Mouse (Mus musculus) left cerebral cortex, adult 8-10 months (tissue): ENCODE data around the gene Thra. TPM values are rescaled to one million over a fixed set of nuclear protein-coding genes. Genes with fewer than 3 reads are reported as not detected.

ENCODE experiments used
- DNase-seq, 2 experiments: peaks; one replicate each; pipeline ENCODE4 v3.0.0; 2022; ENCODE audit warnings: low spot score in 2 of 2
- total RNA-seq, 4 experiments: library from RNA; stranded (reverse); gene quantifications; 2 replicates each; pipeline ENCODE4 v1.2.4; 2022

Gene Thra
- total RNA-seq, 4 experiments from 2014 or later: 713 to 794 (median 760) TPM

DNA sequence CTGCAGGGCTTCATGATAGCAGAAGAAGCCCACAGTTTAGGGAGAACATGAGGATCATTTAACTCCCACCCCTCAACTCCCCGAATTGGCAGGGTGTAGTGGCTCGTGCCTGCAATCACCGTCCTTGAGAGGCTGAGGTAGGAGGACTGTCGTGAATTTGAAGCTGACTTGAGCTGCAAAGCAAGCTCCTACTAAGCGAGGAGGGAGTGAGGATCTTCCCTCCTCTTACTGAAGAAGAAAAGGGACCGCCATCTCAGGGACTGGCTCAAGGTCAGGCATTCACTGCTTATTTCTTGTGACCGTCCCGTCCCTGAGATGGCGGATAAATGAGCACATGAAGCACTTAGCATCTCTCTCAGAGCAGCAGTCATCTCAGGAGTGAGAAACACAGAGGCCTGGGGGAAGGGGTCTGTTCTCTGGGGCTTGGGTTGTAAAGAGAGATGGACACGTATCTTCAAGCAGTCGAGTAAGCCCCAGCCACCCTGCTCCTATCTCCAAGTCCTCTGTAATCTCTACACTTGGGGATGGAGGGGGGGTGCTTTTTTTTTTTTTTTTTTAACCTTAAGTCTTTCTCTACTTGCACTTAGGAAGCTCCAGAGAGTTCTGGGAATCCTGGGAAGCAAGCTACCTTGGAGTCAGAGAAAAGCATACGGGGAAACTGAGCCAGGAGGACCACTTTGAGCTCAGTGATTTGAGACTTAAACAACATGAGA is 35.8 kb downstream of the Thra start:
- DNase-seq: no peak

GRCm38 (mm10) chr11:98776843-98777590 is 36.6 kb downstream of the Thra start:
- DNase-seq: no peak

- DNase-seq: no peak
Measured at GRCm38 (mm10) chr11:98777888-98778287, 37.5 kb downstream of the Thra start.

DNA sequence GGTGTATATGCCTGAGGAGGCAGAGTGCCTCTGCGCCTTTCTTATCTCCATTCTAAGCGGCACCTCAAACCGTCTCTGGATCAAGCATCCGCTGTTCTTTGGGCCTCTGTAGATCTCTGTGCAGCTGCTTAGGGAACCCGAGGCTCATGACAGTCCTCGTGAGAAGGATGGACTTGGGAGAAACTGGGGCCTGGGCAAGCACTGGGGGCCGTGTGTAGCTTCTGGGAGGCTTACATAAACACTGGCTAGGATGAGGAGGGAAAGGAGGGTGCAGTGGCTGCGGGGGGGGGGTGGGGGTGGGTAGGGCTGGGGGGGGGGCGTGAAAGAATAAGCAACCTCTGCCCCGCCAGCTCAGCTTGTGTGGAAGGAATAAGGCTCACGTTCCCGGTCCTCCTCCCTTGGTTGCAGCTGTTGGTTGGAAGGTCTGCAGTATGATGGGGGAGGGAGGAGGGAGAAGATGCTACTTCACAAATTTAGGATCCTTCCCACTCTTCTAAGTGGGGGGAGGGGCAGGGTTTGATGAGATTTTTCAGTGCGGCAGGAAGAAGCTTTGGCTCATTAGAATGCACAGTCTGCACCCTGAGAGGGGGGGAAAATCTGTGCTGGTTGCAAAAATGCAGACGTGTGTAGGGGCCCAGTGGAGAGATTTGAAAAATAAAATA is 41.5 kb downstream of the Thra start:
- peak in 1 of 2 experiments; percentile 88 for DNase-seq

DNA sequence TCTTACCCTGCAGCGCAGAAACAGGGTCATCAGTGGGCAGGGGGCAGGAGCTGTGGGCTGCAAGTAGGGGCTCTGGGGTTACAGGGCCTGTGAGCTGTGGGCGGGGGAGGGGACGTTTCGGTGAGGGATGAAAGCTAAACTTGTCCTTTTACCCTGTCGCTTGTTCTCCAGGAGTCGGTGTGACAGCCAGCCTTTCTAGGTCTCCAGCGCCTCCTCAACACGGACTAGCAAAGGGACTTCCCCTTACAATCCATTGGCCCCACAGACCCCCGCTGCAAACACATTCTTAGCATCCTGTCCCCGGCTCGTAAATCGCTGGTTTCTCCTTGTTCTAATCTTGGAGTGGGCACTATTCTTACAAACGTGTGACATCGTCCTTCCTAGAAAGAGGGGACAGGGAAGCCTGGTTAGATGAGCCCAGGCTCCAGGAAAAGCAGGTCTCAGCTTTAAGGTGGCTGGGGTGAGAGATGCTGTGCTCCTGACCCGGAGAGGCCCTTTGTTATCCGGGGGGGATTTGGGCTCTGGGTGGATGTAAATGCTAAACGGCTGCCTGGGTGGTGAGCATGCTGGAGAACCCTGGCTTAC is 42.3 kb downstream of the Thra start:
- peak in 1 of 2 experiments; percentile 44 for DNase-seq

DNA sequence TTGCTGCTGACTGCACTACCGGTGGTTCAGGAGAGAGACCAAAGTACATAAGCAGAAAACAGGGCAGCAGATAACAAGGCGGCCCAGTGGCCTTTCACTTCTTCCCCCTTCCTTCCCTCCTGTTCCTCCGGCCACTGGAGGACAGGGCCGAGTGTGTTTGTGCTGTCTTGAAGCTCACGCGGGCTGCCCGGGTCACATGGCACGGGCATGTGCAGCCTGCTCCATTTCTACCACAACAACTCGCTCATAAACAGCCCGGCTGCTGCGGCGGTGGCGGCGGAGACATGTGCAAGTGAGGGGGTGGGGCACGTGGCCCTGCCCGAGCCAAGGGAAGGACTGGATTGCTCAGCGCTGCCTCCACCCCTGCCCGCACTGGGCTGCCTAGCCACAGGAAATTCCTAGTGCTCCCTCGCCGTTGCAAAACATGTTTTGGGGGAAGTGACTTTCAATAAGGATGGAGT is 42.8 kb downstream of the Thra start:
- peak; percentile 92 to 99 for DNase-seq

DNA sequence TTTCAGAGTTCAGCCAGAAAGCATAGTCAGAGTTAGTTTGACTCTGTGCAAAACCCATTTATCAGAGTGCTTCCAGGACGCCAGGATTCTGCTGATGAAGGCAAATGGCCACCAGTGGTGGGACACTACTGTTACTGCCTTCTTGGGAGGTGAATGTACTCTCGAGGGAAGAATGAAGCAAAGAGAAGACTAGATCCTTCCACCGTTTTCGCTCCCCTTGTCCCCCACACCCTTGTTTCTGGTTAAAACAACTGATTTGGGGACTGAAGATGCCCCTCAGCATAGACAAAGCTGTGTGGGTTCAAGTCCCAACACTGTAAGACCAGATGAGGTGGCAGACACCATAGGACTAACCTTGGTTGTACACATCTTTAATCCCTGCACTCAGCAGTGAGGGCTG is 43.7 kb downstream of the Thra start:
- no peak for DNase-seq

DNA sequence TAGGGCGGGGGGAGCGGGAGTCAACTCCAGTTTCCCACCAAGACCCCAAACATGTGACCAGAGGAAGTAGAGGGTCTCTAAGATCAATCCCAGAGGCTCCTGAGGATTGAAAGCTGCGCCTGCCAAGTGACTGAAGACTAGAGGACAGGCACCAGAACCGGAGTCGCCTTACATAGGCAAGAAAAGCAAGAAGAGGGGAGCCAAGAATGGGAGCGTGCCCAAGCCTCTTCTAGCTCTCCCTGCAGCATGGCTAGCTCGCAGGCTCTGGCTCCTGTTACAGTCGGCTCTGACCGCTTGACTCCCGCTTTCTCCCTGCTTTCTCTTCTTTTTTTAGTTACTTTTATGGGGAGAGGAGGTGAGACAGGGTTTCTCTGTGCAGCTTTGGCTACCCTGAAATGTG is 44.8 kb downstream of the Thra start:
- no peak for DNase-seq

DNA sequence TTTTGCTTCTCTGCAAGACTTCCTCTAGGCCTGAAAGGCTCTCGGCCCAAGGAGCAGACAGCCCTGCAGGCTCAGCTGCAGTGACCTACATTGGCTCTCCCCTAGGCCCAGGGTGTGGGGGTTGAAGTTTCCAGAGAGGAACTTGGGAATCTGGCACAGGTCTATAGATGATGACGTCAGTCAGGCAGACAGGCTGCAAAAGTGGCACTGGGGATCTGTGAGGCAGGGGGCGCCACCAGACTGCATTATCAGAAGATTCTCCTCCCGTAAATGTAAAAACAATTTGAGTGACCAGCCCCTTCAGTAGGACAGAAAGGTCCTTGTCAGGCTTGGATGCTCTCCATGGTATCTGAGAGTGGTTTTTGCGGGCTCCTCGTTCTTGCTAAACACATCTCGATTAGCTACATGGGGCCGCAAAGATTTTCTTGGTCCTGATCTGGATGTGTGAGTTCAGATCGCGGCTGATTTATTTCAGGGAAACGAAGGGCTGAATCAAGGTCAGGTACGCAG is 45.4 kb downstream of the Thra start:
- peak; percentile 72 to 89 for DNase-seq

DNA sequence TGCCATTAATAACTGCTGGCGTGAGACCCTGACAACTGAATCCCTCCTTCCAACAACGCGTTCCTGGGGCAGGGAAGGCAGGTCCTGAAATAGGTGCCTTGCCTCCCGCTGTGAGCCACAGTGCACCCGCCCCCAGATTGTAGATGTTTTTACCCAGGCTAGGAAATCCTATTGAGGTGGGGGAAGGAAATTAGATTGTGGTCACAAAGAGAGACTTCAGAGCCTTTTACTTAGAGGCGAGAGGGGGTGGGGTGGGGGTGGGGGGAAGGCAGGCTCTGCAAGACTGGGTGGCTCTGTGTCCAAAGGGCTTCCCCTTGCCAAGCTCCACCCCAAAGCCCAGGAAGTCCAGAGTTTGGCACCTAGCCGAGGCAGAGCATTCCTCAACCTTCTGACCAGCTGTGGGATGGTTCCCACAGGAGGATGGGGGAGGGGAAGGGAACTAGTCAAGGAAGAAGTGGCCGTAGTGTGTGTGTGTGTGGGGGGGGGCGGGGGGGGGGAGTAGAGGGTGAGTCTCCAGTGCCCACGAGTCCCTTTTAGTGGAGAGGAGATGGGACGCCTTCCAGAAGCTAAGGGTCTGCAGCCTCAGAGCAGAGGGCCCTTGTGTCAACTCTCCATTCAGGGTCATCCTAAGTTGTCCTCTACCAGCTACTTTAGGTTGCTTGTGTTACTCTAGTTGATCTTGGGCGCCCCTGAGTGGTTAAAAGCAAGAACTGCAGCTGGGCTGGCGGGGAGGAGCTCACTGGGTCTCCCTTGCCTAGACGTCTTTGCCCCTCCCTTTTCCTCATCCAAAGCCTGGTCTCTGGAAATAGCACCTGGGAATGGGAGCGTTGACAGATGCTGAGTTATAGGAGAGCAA is 46.1 kb downstream of the Thra start:
- peak; percentile 90 to 91 for DNase-seq

GRCm38 (mm10) chr11:98787229-98787628 is 46.8 kb downstream of the Thra start:
- DNase-seq: no peak

- no peak for DNase-seq
Measured at GRCm38 (mm10) chr11:98787691-98788090, 47.3 kb downstream of the Thra start.

DNA sequence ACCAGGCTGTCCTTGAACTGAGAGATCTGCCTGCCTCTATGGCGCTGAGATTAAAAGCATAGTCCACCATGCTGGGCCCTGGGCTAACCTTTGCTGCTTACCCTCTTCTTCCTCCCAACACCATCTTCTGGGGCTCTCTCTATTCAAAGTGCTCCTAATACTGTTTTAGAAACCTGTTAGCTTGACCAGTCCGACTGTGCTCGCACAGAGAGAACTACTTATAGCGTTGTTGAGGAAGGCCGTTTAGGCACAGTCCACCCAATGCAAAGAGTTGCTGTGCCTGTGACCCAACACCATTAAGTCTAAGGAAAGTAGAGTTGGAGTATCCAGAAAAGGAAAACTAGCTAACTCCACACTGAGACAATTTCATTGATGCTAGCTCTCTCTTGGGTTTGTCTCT is 47.7 kb downstream of the Thra start:
- DNase-seq: no peak

DNA sequence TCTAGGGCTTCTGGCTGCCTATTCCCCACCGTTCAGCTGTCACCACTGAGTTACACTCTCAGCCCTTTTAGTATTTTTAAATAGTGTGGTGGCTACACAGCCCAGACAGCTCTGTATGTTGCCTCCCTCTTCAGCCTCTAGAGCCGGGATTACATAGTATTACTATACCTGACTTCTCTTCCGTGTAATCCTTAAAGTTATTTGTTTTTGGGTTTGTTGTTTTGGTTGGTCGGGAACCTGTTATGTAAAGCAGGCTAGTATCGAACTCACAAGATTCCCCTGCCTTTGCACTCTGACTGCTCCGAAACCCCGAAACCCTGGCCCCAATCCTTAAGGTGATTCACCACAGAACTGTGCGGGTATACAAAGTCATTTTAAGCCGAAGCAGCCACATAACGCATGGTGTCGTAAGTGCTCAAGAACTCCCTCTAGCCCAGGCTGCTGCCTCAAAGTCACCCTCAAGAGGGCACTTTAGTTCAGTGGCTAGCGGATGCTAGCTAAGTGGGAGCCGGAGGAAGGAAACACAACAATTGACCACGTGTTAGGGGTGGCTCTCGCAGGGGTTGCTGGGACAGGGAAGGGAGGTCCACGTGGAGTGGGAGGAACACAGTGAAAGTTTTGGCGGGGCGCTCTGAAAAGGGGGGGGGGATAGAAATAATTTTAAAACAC is 48.2 kb downstream of the Thra start:
- peak; percentile 68 to 83 for DNase-seq

DNA sequence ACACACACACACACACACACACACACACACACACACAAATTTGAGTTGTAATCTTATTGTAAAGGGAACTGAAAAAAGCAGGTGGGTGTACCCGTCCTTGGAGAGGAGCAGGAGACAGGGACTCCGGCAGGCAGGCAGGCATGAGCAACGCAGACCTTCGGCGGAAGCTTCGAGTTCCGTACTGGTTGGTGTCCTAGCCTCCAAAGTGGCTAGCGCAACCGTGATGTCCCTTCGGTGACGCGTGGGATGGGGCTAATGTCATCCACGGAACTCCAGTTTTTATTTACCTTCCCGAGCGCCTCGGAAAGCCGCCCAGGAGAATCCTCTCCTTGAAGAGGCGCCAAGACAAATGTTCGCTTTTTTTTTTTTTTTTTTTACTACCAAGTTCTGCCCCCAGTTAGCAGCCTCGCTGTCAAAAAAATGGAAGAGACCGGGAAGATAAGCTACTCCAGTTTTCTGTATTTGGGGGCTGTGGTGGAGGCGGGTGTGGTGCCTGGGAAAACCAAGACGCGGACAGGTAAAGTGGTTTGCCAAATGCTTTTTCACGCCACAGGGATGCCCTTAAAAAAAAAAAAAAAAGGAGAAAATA is 48.9 kb downstream of the Thra start:
- no peak for DNase-seq

DNA sequence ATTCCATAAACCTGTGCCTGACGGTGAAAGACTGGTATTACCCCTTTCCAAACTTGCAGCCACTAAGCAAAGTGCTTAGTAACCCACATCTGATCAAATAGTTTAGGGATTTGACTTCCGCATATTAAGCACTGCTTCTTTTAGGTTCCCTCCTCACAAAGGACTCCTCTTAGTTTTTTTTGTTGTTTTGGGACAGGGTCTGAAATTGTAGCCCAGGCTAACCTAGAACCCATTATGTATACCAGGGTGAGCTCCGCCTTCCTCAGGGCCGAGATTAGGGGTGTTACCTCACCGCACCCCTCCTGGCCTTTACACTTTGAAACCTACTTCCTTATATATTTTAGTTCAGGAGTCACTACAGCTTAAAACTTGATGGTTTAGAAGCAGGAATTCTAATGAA is 49.4 kb downstream of the Thra start:
- no peak for DNase-seq

- DNase-seq: no peak
Measured at GRCm38 (mm10) chr11:98790631-98791205, 50.3 kb downstream of the Thra start.

- no peak for DNase-seq
Measured at GRCm38 (mm10) chr11:98791448-98791847, 51.0 kb downstream of the Thra start.

- DNase-seq: no peak
Measured at GRCm38 (mm10) chr11:98792081-98792480, 51.6 kb downstream of the Thra start.
